Mouse (Mus musculus) embryo, embryonic 10.5 days (tissue): ENCODE measurements around the gene Vps13a.
"Not testable (repeated sequence)": the region's sequence is repeated elsewhere in the genome, so short reads cannot be mapped to it uniquely, and the experiment has no call there.

ENCODE experiments used
- DNase-seq: peaks from one replicate; pipeline ENCODE4 v3.0.0-alpha.2; 2015; ENCODE audit warnings: low spot score

The Vps13a gene

GRCm38 (mm10) chr19:16780790-16781384 lies at the start of gene Vps13a:
TSS of gene Vps13a (minus strand) at chr19:16780933.
- peak; percentile 98 for DNase-seq

- DNase-seq: no peak
These were observed 46.9 kb upstream of the Vps13a start for GRCm38 (mm10) chr19:16827657-16828056.

- no peak for DNase-seq
These were observed 44.5 kb upstream of the Vps13a start for GRCm38 (mm10) chr19:16825228-16825627.

GRCm38 (mm10) chr19:16814848-16815247 lies 34.1 kb upstream of the Vps13a start:
- DNase-seq: no peak

GRCm38 (mm10) chr19:16813306-16813705 lies 32.6 kb upstream of the Vps13a start:
- DNase-seq: no peak

GRCm38 (mm10) chr19:16812072-16812608 lies 31.4 kb upstream of the Vps13a start:
- no peak for DNase-seq

- no peak for DNase-seq
These were observed 24.4 kb upstream of the Vps13a start for GRCm38 (mm10) chr19:16805102-16805501.

GRCm38 (mm10) chr19:16804578-16804977 lies 23.8 kb upstream of the Vps13a start:
- DNase-seq: no peak

- peak; percentile 75 for DNase-seq
These were observed 22.0 kb upstream of the Vps13a start for GRCm38 (mm10) chr19:16802707-16803106.

- DNase-seq: no peak
These were observed 21.4 kb upstream of the Vps13a start for GRCm38 (mm10) chr19:16802123-16802522.

GRCm38 (mm10) chr19:16797923-16798322 lies 17.2 kb upstream of the Vps13a start:
- no peak for DNase-seq

- DNase-seq: not testable (repeated sequence)
These were observed 13.8 kb upstream of the Vps13a start for GRCm38 (mm10) chr19:16794486-16794885.

GRCm38 (mm10) chr19:16789930-16790329 lies 9.2 kb upstream of the Vps13a start:
- DNase-seq: no peak

- DNase-seq: peak; percentile 64
These were observed 4.1 kb upstream of the Vps13a start for GRCm38 (mm10) chr19:16784879-16785278.

GRCm38 (mm10) chr19:16781406-16782019 lies 780 bp upstream of the Vps13a start:
- no peak for DNase-seq

- DNase-seq: peak; percentile 53
These were observed 416 bp downstream of the Vps13a start for GRCm38 (mm10) chr19:16780251-16780783.

- DNase-seq: peak; percentile 10
These were observed 947 bp downstream of the Vps13a start for GRCm38 (mm10) chr19:16779786-16780185.

GRCm38 (mm10) chr19:16779281-16779680 lies 1.5 kb downstream of the Vps13a start:
- DNase-seq: no peak

- no peak for DNase-seq
These were observed 2.2 kb downstream of the Vps13a start for GRCm38 (mm10) chr19:16778578-16778977.

GRCm38 (mm10) chr19:16777901-16778300 lies 2.8 kb downstream of the Vps13a start:
- no peak for DNase-seq

- not testable (repeated sequence) for DNase-seq
These were observed 3.3 kb downstream of the Vps13a start for GRCm38 (mm10) chr19:16777391-16777790.

- no peak for DNase-seq
These were observed 7.3 kb downstream of the Vps13a start for GRCm38 (mm10) chr19:16773237-16774016.

- no peak for DNase-seq
These were observed 13.3 kb downstream of the Vps13a start for GRCm38 (mm10) chr19:16767407-16767806.
